Mouse (Mus musculus): ENCODE measurements around the gene Creb3l1. TPM values are rescaled to one million over a fixed set of nuclear protein-coding genes. Genes with fewer than 3 reads are reported as not detected.

The Creb3l1 gene
- polyA plus RNA-seq, 1 experiment, result 8.9 TPM

DNA sequence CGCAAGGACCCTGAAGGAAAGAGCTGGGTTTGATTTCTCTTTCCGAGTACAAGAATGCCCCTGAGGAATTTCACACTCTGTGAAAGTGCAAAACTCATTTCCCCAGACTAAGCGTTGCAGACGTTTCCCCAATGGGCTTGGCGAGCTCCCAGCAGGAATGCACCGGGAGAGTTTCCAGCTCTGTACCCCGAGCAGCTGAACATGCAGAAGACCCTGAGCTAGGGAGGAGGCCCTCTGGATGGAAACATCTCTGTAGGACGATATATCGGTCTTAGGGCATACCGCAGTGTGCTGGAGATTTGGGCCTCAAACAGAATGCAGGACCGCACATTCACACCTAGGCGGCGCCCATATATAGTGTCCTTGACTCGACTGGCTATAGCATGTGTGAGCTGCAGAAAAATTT lies 31.5 kb upstream of the Creb3l1 start:
- no peak overlapping the region for H3K27ac ChIP-seq (ENCODE audit: insufficient read depth, low read depth, low read length)
- DNase-seq, result peak; percentile 60
- 6% methylated on average over 14 of the region's 14 CpGs for WGBS
- no peaks in the 10 kb centered on the region for H3K27me3 ChIP-seq (replicated peaks; ENCODE audit: control insufficient read depth, insufficient read depth, low read length)
- no peaks in the 10 kb centered on the region for H3K36me3 ChIP-seq (ENCODE audit: control insufficient read depth, insufficient read depth, low read length)
- H3K4me3 ChIP-seq (ENCODE audit: insufficient read depth, low read depth, low read length), result peak overlapping the region; percentile 38
- TF ChIP-seq POLR2A (IDR thresholded peaks at IDR 0.05; ENCODE audit: low read depth, low read length), result no peak
- peak; percentile 55; the same call in 1 of the 2 replicates for TF ChIP-seq CTCF (conservative IDR thresholded peaks at IDR 0.05; ENCODE audit: insufficient read depth, insufficient read length, low read depth, low read length)
- H3K4me1 ChIP-seq (ENCODE audit: control insufficient read depth, insufficient read depth, low read length), result peaks cover 9% of the 10 kb centered on the region; the same call in 1 of the 2 replicates

DNA sequence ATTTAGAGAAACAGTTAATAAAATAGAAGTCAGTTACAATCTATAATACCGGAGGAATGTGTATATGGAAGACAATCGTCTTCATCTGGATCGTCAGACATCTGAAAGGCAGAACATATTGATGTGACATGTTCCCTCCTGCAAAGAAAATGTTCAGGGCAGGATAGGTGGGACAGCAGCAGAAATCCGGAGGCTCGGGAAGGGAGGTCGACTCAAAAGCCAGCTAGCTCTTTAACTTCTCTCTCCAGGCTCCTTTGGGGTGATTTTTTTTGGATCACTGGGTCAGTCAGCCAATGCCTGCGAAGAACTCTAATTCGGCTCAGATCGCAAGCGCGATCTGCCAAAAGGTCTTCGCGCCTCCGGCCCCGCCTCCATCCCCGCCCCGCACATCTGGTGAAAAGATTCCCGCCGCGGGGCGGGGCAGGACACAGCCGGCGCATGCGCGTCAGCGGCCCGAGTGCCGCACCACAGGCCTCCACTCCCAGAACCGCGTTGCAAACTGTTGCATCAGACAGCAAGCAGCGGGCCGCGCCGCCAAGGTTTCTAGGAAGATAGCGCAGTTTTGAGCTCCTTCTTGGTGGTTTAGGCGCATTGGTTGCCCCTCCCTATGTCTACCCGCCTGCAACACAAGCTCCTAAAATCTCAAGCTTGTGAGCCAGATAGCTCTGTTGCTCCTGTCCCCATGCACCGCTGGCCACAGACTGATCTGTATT lies 31.0 kb upstream of the Creb3l1 start:
- DNase-seq, result peak; percentile 94
- Histone ChIP-seq H3K27me3 (replicated peaks; ENCODE audit: control insufficient read depth, insufficient read depth, low read length) (no peaks in the 10 kb centered on the region), H3K27ac (ENCODE audit: insufficient read depth, low read depth, low read length) (no peak overlapping the region), H3K4me3 (ENCODE audit: insufficient read depth, low read depth, low read length) (peak overlapping the region; percentile 38), H3K4me1 (ENCODE audit: control insufficient read depth, insufficient read depth, low read length) (peaks cover 9% of the 10 kb centered on the region; the same call in 1 of the 2 replicates), H3K36me3 (ENCODE audit: control insufficient read depth, insufficient read depth, low read length) (no peaks in the 10 kb centered on the region)
- 3% methylated on average over 38 of the region's 38 CpGs for WGBS
- TF ChIP-seq POLR2A (IDR thresholded peaks at IDR 0.05; ENCODE audit: low read depth, low read length), result peak; percentile 48
- no peak for TF ChIP-seq CTCF (conservative IDR thresholded peaks at IDR 0.05; ENCODE audit: insufficient read depth, insufficient read length, low read depth, low read length)

DNA sequence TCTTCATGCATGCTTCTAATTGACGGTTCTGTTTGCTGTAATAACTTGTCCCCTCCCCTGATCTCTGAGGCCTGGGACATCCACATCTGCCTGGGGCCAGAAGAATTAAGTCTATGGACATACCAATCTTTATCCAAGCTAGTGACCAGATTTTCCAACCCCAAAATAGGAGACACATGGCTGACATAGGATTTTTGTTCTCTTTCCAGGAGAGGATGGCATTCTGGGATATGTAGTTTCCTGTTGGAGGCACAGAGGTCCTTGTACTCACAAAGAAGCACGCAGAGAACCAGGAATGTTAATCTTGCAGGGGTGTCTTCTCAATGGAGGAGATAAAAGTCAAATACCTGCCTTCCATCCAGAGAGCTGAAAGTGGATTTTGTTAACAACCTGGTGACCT lies 28.5 kb upstream of the Creb3l1 start:
- DNase-seq, result no peak
- 70% methylated on average over 2 of the region's 2 CpGs for WGBS
- H3K27me3 ChIP-seq (replicated peaks; ENCODE audit: control insufficient read depth, insufficient read depth, low read length), result no peaks in the 10 kb centered on the region

DNA sequence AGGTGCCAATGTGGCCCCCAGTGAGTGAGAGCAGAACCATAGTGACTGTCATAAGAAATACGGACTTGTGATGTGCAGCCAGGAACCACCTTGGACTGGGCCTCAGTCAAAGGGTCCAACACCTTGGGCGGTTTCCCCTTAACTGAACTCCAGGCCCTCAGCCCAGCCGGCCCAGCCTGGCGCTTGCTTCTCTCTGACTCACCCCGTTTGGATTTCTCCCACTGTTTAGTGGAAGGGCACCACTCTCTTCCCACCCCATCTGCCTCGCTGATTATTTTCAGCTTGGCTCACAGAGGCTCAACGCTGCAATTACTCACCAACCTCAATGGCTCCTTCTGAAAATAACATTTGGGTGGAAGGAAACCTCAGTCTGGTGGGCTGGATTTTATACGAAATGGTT lies 27.9 kb upstream of the Creb3l1 start:
- 83% methylated on average over 8 of the region's 8 CpGs for WGBS
- no peak for DNase-seq
- H3K27me3 ChIP-seq (replicated peaks; ENCODE audit: control insufficient read depth, insufficient read depth, low read length), result no peaks in the 10 kb centered on the region
- no peak for TF ChIP-seq CTCF (conservative IDR thresholded peaks at IDR 0.05; ENCODE audit: insufficient read depth, insufficient read length, low read depth, low read length)
- no peak for TF ChIP-seq POLR2A (IDR thresholded peaks at IDR 0.05; ENCODE audit: low read depth, low read length)
- H3K27ac ChIP-seq (ENCODE audit: insufficient read depth, low read depth, low read length), result no peak overlapping the region
- H3K4me3 ChIP-seq (ENCODE audit: insufficient read depth, low read depth, low read length), result no peak overlapping the region
- peaks cover 5% of the 10 kb centered on the region; the same call in 1 of the 2 replicates for H3K4me1 ChIP-seq (ENCODE audit: control insufficient read depth, insufficient read depth, low read length)
- H3K36me3 ChIP-seq (ENCODE audit: control insufficient read depth, insufficient read depth, low read length), result no peaks in the 10 kb centered on the region

More for the DNA sequence above, 28.5 kb upstream of the Creb3l1 start:
- no peak overlapping the region for H3K4me3 ChIP-seq (ENCODE audit: insufficient read depth, low read depth, low read length)
- H3K27ac ChIP-seq (ENCODE audit: insufficient read depth, low read depth, low read length), result no peak overlapping the region
- TF ChIP-seq POLR2A (IDR thresholded peaks at IDR 0.05; ENCODE audit: low read depth, low read length) (no peak), CTCF (conservative IDR thresholded peaks at IDR 0.05; ENCODE audit: insufficient read depth, insufficient read length, low read depth, low read length) (no peak)
- no peaks in the 10 kb centered on the region for H3K36me3 ChIP-seq (ENCODE audit: control insufficient read depth, insufficient read depth, low read length)
- H3K4me1 ChIP-seq (ENCODE audit: control insufficient read depth, insufficient read depth, low read length), result peaks cover 5% of the 10 kb centered on the region; the same call in 1 of the 2 replicates

DNA sequence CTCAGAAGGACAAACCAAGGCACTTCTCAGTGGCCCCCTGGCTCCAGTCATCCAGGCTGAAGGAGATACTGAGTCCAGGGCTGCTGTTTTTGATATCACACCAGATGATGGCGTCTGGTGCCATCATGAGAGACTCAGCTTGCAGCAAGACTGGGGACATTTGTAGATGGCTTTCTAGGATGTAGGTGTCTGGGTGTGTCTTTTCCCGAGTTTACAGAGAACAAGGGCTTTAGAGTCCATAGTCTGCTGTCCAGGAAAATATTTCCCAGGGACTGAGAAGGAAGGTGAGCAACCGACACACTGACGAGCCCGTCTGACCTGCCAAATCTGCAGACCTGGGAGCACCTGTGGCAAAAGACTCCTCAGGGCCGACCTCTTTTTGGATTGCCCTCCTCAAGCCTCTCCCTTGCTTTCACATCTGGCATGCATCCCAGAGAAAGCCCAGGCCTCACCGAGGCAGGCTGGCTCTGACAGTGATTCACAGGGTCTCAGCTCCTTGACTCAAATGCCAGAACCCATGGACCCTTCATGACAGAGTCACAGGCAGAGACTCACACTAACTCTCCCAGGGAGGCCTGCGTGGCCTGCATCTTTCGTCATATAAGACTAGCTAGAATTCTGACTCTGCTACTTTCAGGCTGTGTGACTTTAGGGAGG lies 23.9 kb upstream of the Creb3l1 start:
- H3K27me3 ChIP-seq (replicated peaks; ENCODE audit: control insufficient read depth, insufficient read depth, low read length), result no peaks in the 10 kb centered on the region
- no peak overlapping the region for H3K4me3 ChIP-seq (ENCODE audit: insufficient read depth, low read depth, low read length)
- no peaks in the 10 kb centered on the region for H3K36me3 ChIP-seq (ENCODE audit: control insufficient read depth, insufficient read depth, low read length)
- 71% methylated on average over 9 of the region's 9 CpGs for WGBS
- no peak overlapping the region for H3K27ac ChIP-seq (ENCODE audit: insufficient read depth, low read depth, low read length)
- no peaks in the 10 kb centered on the region for H3K4me1 ChIP-seq (ENCODE audit: control insufficient read depth, insufficient read depth, low read length)
- no peak for DNase-seq
- no peak for TF ChIP-seq CTCF (conservative IDR thresholded peaks at IDR 0.05; ENCODE audit: insufficient read depth, insufficient read length, low read depth, low read length)
- no peak for TF ChIP-seq POLR2A (IDR thresholded peaks at IDR 0.05; ENCODE audit: low read depth, low read length)

DNA sequence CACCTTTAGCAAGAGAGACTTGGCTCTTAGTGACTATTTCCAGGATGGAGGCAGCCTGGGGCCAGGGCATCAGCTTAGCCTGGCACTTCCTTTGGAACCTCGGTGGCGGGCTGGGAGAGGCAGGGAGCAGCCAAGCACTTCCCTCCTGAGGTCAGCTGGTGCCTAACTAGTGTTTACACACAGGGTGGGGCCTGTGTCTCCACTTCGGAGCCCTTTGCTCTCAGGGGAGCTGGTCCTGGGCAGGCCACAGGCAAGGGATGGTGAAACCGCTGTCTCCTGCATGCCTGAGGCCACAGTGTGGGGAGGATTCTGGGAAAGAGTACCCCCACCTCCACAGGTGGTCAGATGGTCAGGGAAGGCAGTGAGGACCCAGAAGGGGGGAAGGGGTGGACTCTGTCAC lies 23.3 kb upstream of the Creb3l1 start:
- no peak for DNase-seq
- H3K4me3 ChIP-seq (ENCODE audit: insufficient read depth, low read depth, low read length), result no peak overlapping the region
- no peak overlapping the region for H3K27ac ChIP-seq (ENCODE audit: insufficient read depth, low read depth, low read length)
- no peaks in the 10 kb centered on the region for H3K36me3 ChIP-seq (ENCODE audit: control insufficient read depth, insufficient read depth, low read length)
- no peaks in the 10 kb centered on the region for H3K4me1 ChIP-seq (ENCODE audit: control insufficient read depth, insufficient read depth, low read length)
- no peaks in the 10 kb centered on the region for H3K27me3 ChIP-seq (replicated peaks; ENCODE audit: control insufficient read depth, insufficient read depth, low read length)
- TF ChIP-seq CTCF (conservative IDR thresholded peaks at IDR 0.05; ENCODE audit: insufficient read depth, insufficient read length, low read depth, low read length), result no peak
- no peak for TF ChIP-seq POLR2A (IDR thresholded peaks at IDR 0.05; ENCODE audit: low read depth, low read length)
- WGBS, result 26% methylated on average over 4 of the region's 4 CpGs

DNA sequence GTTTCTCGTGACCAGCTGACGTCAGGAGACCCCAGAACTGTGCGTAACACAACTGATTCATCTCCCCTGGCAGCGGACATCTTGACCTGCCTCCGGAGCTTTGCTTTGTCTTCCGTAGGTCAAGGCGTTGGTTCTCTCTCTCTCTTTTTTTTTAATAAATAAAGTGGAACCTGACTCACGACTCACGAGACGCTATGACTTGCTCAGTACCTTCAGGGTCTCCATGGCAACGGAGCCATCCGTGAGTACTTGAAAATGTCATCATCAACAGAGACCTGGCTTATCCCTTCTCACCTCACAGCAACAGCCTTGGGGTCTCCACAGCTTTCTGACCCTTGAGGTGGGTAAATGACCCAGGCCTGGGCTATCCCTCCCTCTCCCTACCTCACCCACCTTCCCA lies 19.0 kb upstream of the Creb3l1 start:
- Histone ChIP-seq H3K27ac (ENCODE audit: insufficient read depth, low read depth, low read length) (no peak overlapping the region), H3K36me3 (ENCODE audit: control insufficient read depth, insufficient read depth, low read length) (no peaks in the 10 kb centered on the region), H3K27me3 (replicated peaks; ENCODE audit: control insufficient read depth, insufficient read depth, low read length) (no peaks in the 10 kb centered on the region), H3K4me1 (ENCODE audit: control insufficient read depth, insufficient read depth, low read length) (no peaks in the 10 kb centered on the region), H3K4me3 (ENCODE audit: insufficient read depth, low read depth, low read length) (no peak overlapping the region)
- no peak for DNase-seq
- TF ChIP-seq POLR2A (IDR thresholded peaks at IDR 0.05; ENCODE audit: low read depth, low read length) (no peak), CTCF (conservative IDR thresholded peaks at IDR 0.05; ENCODE audit: insufficient read depth, insufficient read length, low read depth, low read length) (no peak)
- WGBS, result 90% methylated on average over 12 of the region's 12 CpGs
